Mouse (Mus musculus) kidney, embryonic 15.5 days (tissue): ENCODE results near the gene Phf21a. TPM values are rescaled to one million over a fixed set of nuclear protein-coding genes. Genes with fewer than 3 reads are reported as not detected.
A peak's percentile ranks its signal among the peaks of the same experiment; 100 is the strongest.
"Not testable (repeated sequence)": the region's sequence is repeated elsewhere in the genome, so short reads cannot be mapped to it uniquely, and the experiment has no call there.

Experiments
- ATAC-seq: fragments of 200-750 bp; cut with Nextera tagmentation; replicated peaks from 2 replicates; pipeline ENCODE4 v1.8.0; 2017; ENCODE audit warnings: moderate TSS enrichment; ENCODE audit not compliant: low FRiP score
- H3K27ac ChIP-seq: fragments of 300-500 bp; sonication (generic); 2 replicates; pipeline ENCODE4 v1.5.1; 2015; ENCODE audit warnings: mild to moderate bottlenecking, inconsistent platforms
- H3K27me3 ChIP-seq: fragments of 300-500 bp; sonication (generic); 2 replicates; pipeline ENCODE4 v1.6.1; 2015; ENCODE audit warnings: inconsistent platforms
- H3K36me3 ChIP-seq: fragments of 300-500 bp; sonication (generic); 2 replicates; pipeline ENCODE4 v1.6.1; 2015; ENCODE audit warnings: inconsistent platforms
- H3K4me1 ChIP-seq: fragments of 300-500 bp; sonication (generic); 2 replicates; pipeline ENCODE4 v1.6.1; 2015; ENCODE audit warnings: inconsistent platforms
- H3K4me2 ChIP-seq: fragments of 300-500 bp; sonication (generic); 2 replicates; pipeline ENCODE4 v1.6.1; 2015; ENCODE audit warnings: moderate library complexity, mild to moderate bottlenecking, inconsistent platforms
- H3K4me3 ChIP-seq: fragments of 300-500 bp; sonication (generic); replicated peaks from 2 replicates; pipeline ENCODE4 v1.5.1; 2015; ENCODE audit warnings: mild to moderate bottlenecking, inconsistent platforms
- H3K9ac ChIP-seq: fragments of 300-500 bp; sonication (generic); 2 replicates; pipeline ENCODE4 v1.6.1; 2015; ENCODE audit warnings: mild to moderate bottlenecking, inconsistent platforms
- H3K9me3 ChIP-seq: fragments of 300-500 bp; sonication (generic); replicated peaks from 2 replicates; pipeline ENCODE4 v1.6.1; 2016; ENCODE audit warnings: inconsistent platforms
- WGBS: fragments of 180-500 bp; shearing (Covaris S2); methylation state at CpG from one replicate; pipeline ENCODE4 v1.1.7; 2015; ENCODE audit warnings: mixed read lengths; 5-methylcytosine and 5-hydroxymethylcytosine counted together
- polyA plus RNA-seq: library from polyadenylated mRNA; unstranded; fragments of >200 nt; fragmentation: Nextera tagmentation; extraction: Ambion mirVana; gene quantifications from 2 replicates; pipeline ENCODE4 v1.2.1, GENCODE M21; 2015

Phf21a gene
- polyA plus RNA-seq, 1 experiment from 2014 or later = 32.3 TPM

DNA sequence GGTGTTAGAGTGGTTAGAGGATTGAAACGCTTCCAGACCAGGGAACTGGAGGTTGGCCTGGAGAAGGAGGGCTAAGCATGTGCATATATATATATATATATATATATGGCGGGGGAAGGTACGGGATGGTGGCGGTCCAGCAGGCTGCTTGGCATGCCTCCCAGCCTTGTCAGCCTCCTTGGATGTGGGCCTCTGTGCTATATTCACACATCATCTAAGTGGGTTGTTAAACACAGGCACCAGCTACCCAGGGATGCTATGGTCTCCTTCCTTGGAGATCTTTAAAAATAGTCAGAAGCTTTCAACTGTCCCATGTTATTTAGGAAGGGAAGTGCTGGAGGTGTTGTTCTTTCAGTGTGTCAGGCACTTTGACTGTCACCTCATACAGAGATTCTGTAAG lies 3.1 kb upstream of the Phf21a start:
- H3K4me2 ChIP-seq = no peak overlapping the region
- H3K9me3 ChIP-seq = no peaks in the 10 kb centered on the region
- WGBS = 86% methylated on average over 4 of the region's 4 CpGs
- no peaks in the 10 kb centered on the region for H3K4me1 ChIP-seq
- H3K36me3 ChIP-seq = no peaks in the 10 kb centered on the region
- no peak overlapping the region for H3K9ac ChIP-seq
- no peak overlapping the region for H3K4me3 ChIP-seq
- H3K27ac ChIP-seq = no peak overlapping the region
- H3K27me3 ChIP-seq = no peaks in the 10 kb centered on the region
- no peak for ATAC-seq

DNA sequence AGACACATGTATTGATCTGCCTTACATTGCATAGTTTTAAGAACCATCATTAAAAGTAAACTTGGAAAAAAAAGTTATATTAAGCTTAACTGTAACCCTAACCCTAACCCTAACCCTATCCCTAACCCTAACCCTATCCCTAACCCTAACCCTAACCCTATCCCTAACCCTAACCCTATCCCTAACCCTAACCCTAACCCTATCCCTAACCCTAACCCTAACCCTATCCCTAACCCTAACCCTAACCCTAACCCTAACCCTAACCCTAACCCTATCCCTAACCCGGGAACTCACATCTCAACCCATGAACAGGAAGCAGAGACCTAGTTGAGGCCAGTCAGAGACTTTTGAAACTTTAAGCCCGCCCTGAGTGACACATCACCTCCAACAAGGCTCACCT lies 586 bp downstream of the Phf21a start:
- not testable (repeated sequence) for H3K27ac ChIP-seq
- WGBS = 91% methylated on average over 2 of the region's 2 CpGs

DNA sequence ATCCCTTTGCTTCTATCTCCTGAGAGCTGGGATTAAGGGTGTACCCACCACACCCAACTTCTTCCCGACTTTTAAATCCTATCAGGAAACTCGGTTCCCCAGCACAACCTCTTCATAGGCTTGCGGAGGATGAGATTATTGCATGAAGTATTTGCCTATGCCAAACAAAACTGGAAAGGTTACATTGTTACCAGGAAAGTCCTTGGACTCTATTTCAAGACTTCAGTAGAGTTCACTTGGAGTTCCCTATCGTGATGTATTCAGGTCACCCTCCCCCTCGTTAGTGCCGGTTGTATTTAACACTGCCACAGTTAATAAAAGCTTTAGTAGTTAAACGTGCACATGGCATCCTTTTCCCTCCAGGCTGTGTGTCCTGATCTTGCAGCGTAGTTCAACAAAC lies 1.2 kb downstream of the Phf21a start:
- Histone ChIP-seq H3K4me2 (no peak overlapping the region), H3K4me3 (no peak overlapping the region), H3K9ac (no peak overlapping the region), H3K9me3 (no peaks in the 10 kb centered on the region), H3K4me1 (no peaks in the 10 kb centered on the region), H3K36me3 (no peaks in the 10 kb centered on the region), H3K27ac (no peak overlapping the region), H3K27me3 (no peaks in the 10 kb centered on the region)
- ATAC-seq = no peak
- 44% methylated on average over 8 of the region's 8 CpGs for WGBS

More for the DNA sequence above, 586 bp downstream of the Phf21a start:
- H3K9me3 ChIP-seq, H3K4me3 ChIP-seq, H3K9ac ChIP-seq, ATAC-seq, H3K36me3 ChIP-seq, H3K27me3 ChIP-seq, H3K4me1 ChIP-seq, H3K4me2 ChIP-seq: not testable (repeated sequence)

DNA sequence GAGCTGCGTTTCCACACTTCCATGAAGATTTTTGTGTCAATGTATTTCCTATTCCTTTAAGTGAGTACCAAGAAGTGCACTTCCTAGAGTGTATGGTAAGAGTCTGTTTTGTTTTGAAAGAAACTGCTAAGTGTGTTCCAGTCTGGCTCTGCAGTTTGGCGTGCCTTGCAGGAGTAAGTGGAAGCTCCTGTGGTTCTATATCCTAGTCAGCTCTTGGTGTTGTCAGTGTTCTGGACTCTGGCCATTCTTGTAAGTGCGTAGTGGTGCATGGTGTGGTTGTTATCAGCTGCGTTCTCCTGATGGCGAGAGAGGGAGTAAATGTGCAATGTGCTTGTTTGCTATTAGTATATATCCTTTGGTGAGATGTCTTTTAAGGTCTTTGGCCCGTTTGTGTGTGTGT lies 7.9 kb downstream of the Phf21a start:
- WGBS = 86% methylated on average over 6 of the region's 6 CpGs
- no peaks in the 10 kb centered on the region for H3K36me3 ChIP-seq
- ATAC-seq = no peak

DNA sequence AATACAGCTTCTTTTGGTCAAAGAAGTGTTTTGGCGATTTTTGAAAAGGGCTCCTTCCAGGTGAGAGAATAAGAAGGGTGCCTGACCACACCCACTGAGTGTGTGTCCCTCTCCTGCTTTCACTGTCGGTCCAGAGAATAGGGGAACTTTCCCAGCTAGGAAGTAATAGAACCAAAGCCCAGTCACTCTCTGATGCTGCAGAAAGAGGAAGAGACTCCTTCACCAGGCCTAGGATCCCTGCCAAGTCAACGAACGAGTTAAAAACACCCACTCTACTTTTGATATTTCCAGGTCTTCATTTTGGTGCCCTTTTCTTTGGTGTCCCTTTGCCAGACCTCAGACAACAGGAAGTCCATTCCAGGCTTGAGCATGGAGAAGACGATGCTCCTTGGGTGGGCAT lies 31.6 kb downstream of the Phf21a start:
- H3K4me2 ChIP-seq = no peak overlapping the region
- H3K9me3 ChIP-seq = no peaks in the 10 kb centered on the region
- 77% methylated on average over 5 of the region's 5 CpGs for WGBS
- H3K36me3 ChIP-seq = no peaks in the 10 kb centered on the region
- H3K4me1 ChIP-seq = 0 out of 2 replicates have a peak, but pooled peaks cover 3% of the 10 kb centered on the region
- H3K4me3 ChIP-seq = no peak overlapping the region
- H3K27me3 ChIP-seq = no peaks in the 10 kb centered on the region
- H3K27ac ChIP-seq = no peak overlapping the region
- ATAC-seq = no peak
- no peak overlapping the region for H3K9ac ChIP-seq

More for the DNA sequence above, 7.9 kb downstream of the Phf21a start:
- no peak overlapping the region for H3K27ac ChIP-seq
- no peak overlapping the region for H3K4me2 ChIP-seq
- no peaks in the 10 kb centered on the region for H3K27me3 ChIP-seq
- no peak overlapping the region for H3K9ac ChIP-seq
- 0 out of 2 replicates have a peak, but pooled peaks cover 4% of the 10 kb centered on the region for H3K9me3 ChIP-seq
- H3K4me3 ChIP-seq = no peak overlapping the region
- no peaks in the 10 kb centered on the region for H3K4me1 ChIP-seq

DNA sequence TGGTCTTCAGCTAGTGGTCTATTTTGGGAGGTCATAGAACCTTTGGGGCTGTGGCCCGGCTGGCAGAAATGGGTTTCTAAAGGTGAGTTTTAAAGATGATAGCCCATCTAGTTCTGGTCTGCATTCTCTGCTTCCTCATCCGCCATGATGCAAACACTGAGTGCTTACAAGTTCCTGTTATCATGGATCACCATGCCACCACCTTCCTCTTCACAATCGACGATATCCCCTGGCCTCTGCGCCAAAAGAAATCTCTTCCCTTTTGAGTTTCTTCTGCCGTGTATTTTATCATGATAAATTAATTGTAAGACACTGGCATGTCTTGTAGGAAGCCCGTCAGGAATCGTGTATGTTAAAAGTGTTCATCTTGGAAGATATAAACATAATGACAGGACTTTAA lies 32.4 kb downstream of the Phf21a start:
- no peaks in the 10 kb centered on the region for H3K9me3 ChIP-seq

DNA sequence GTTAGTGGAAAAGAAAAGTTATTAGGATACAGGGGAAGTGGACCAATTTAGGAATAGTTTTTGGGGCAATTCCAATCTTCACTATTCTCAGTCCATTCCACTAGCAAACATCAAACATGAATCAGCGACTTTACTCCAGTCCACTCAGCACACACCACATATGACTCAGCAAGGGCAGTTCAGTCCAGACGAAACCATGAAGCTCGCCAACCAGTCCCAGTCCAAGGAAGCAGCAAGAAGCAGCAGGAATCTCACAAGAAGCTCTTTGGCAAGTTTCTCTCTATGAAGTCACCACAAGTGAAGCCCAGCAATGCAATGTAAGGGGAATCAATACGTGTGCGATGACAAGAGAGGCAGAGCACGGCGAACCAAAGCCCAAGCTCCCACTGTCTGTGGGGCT lies 37.2 kb downstream of the Phf21a start:
- Histone ChIP-seq H3K36me3 (no peaks in the 10 kb centered on the region), H3K9me3 (no peaks in the 10 kb centered on the region), H3K9ac (no peak overlapping the region), H3K4me2 (no peak overlapping the region), H3K27me3 (no peaks in the 10 kb centered on the region), H3K27ac (no peak overlapping the region), H3K4me1 (no peaks in the 10 kb centered on the region), H3K4me3 (no peak overlapping the region)
- ATAC-seq = no peak
- 94% methylated on average over 7 of the region's 7 CpGs for WGBS

More for the DNA sequence above, 32.4 kb downstream of the Phf21a start:
- H3K27me3 ChIP-seq = no peaks in the 10 kb centered on the region
- H3K4me1 ChIP-seq = 0 out of 2 replicates have a peak, but pooled peaks cover 3% of the 10 kb centered on the region
- H3K4me2 ChIP-seq = no peak overlapping the region
- no peak overlapping the region for H3K4me3 ChIP-seq
- WGBS = 92% methylated on average over 8 of the region's 8 CpGs
- ATAC-seq = no peak
- H3K27ac ChIP-seq = no peak overlapping the region
- no peak overlapping the region for H3K9ac ChIP-seq
- H3K36me3 ChIP-seq = no peaks in the 10 kb centered on the region

DNA sequence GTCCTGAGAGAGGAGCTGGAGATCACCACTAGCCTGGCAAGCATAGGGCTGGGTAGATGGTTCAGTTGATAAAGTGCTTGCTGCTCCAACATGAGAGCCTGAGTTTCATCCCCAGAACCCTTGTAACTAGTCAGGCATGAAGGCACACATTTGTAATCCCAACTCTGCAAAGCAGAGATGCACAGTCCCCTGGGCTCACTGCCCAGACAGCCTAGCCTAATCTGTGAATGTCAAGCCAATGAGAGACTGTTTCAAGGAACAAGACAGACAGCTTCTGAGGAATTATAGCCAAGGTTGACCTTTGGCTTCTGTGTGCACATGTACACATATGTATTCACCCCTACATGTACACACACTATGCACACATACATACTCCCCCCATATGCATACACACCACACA lies 45.8 kb downstream of the Phf21a start:
- no peaks in the 10 kb centered on the region for H3K9me3 ChIP-seq
- no peak overlapping the region for H3K4me3 ChIP-seq
- H3K4me2 ChIP-seq = no peak overlapping the region
- no peaks in the 10 kb centered on the region for H3K27me3 ChIP-seq
- H3K9ac ChIP-seq = no peak overlapping the region
- peaks cover 13% of the 10 kb centered on the region for H3K4me1 ChIP-seq
- ATAC-seq = no peak
- H3K36me3 ChIP-seq = no peaks in the 10 kb centered on the region
- no peak overlapping the region for H3K27ac ChIP-seq

DNA sequence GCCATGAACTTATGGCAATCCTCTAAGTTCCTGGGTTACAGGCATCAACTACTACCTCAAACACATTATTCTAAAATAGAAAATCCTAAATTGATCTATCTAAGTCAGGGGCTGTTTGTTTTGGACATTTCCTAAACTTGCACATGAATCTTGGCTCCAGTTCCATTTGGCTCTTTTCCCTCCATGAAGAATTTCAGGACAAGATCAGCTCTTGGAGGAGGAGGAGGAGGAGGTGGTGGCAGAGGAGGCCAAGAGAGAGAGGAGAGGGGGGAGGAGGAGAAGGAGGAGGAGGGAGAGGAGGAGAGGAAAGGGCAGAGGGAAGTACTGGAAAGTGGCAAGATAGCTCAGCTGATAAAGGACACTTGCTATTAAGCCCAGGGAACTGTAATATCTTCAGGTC lies 46.4 kb downstream of the Phf21a start:
- ATAC-seq = no peak

DNA sequence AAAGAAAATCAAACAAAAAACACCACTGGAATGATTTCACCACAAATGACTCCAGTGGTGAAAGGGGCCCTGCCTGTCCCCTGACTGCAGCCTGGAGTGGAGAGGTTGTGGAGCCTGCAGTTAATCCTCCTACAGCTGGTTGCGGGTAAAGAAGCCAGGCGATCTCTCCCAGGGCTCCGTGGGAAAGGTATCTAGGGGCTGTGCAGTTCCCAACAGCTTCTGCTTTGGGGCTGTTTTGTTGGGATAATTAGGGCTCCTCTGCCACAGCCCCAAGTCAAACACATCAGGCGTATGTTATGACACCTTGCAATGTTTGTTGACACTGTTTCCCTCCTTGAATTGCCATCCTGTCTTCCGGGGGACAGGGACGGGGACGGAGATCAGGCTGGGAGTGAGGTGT lies 47.5 kb downstream of the Phf21a start:
- Histone ChIP-seq H3K4me3 (peak overlapping the region; percentile 34), H3K4me2 (peak overlapping the region; percentile 61), H3K36me3 (no peaks in the 10 kb centered on the region), H3K4me1 (peaks cover 13% of the 10 kb centered on the region), H3K27ac (no peak overlapping the region), H3K27me3 (no peaks in the 10 kb centered on the region), H3K9me3 (no peaks in the 10 kb centered on the region), H3K9ac (no peak overlapping the region)
- ATAC-seq = no peak
- 8% methylated on average over 7 of the region's 7 CpGs for WGBS

More for the DNA sequence above, 46.4 kb downstream of the Phf21a start:
- no peaks in the 10 kb centered on the region for H3K9me3 ChIP-seq
- H3K9ac ChIP-seq = no peak overlapping the region
- no peak overlapping the region for H3K27ac ChIP-seq
- no peak overlapping the region for H3K4me2 ChIP-seq
- H3K36me3 ChIP-seq = no peaks in the 10 kb centered on the region
- no peaks in the 10 kb centered on the region for H3K27me3 ChIP-seq
- H3K4me3 ChIP-seq = no peak overlapping the region
- peaks cover 13% of the 10 kb centered on the region for H3K4me1 ChIP-seq

DNA sequence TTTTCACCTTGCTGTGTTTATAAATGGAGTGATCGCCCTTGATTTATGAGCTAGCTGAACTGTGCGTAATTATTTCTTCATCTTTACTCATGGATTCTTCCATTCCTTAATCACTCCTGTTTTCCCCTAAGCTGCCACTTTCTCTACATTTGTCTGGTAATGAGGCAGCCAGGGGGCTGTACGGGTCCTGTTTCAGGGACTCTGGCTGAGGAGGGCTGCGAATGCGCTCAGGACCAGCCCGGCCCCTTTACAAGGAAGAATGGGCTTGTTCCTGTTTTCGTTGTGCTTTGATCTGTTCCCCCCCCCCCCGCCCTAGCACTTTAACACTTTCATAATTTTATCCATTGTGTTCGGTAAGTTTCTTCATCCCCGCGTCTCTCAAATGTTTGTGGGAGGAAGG lies 48.2 kb downstream of the Phf21a start:
- Histone ChIP-seq H3K4me2 (peak overlapping the region; percentile 61), H3K27ac (no peak overlapping the region), H3K9ac (peak overlapping the region; percentile 33), H3K4me1 (peaks cover 13% of the 10 kb centered on the region), H3K36me3 (no peaks in the 10 kb centered on the region), H3K27me3 (no peaks in the 10 kb centered on the region), H3K4me3 (peak overlapping the region; percentile 34), H3K9me3 (no peaks in the 10 kb centered on the region)
- ATAC-seq = no peak
- 3% methylated on average over 11 of the region's 11 CpGs for WGBS

DNA sequence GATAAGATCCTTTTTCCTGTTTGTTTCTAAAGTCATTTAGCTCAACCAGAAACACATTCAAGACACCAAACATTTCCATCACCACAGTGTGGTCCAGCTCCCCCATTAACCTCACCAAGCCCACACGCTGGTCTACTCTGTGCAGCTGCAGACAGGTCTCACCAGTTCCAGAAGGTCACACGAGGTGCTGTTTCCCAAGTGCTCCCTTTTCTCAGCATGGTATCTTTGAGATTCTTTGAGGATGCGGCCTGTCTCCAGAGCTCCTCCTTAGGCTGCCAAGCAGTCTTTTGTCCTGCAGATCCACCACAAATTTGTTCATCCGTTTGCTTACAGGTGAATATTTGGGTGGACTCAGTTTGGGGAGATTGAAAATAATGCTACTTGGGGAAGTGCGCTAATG lies 51.0 kb downstream of the Phf21a start:
- Histone ChIP-seq H3K27ac (no peak overlapping the region), H3K4me3 (no peak overlapping the region), H3K4me2 (no peak overlapping the region), H3K27me3 (no peaks in the 10 kb centered on the region), H3K9me3 (no peaks in the 10 kb centered on the region), H3K36me3 (no peaks in the 10 kb centered on the region), H3K4me1 (peaks cover 11% of the 10 kb centered on the region), H3K9ac (no peak overlapping the region)
- WGBS = 52% methylated on average over 5 of the region's 5 CpGs
- ATAC-seq = no peak

DNA sequence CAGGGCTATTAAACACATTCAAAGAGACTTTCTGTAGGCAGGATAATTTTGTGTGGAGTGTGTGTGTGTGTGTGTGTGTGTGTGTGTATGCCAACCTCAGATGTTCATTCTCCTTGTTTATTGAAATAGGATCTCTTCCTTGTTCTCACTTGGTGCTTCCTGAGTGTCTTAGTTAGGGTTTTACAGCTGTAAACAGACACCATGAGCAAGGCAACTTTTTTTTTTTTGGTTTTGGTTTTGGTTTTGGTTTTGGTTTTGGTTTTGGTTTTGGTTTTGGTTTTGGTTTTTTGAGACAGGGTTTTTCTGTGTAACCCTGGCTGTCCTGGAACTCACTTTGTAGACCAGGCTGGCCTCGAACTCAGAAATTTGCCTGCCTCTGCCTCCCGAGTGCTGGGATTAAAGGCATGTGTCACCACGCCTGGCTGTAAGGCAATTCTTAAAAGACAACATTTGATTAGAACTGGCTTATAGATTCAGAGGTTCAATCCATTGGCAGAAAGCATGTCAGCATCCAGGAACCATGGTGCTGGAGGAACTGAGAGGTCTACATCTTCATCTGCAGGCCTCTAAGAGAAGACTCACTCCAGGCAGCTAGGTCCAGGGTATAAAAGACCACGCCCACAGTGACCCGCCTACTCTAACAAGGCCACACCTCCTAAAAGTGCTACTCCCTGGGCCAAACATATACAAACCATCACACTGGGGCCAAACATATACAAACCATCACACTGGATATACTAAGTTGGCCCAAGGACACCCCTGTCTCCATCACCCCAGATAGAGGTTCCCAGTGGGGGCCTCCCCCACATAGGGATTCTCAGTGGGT lies 55.2 kb downstream of the Phf21a start:
- not testable (repeated sequence) for H3K9me3 ChIP-seq, H3K36me3 ChIP-seq, ATAC-seq, H3K27ac ChIP-seq, H3K9ac ChIP-seq, H3K27me3 ChIP-seq, H3K4me2 ChIP-seq, H3K4me1 ChIP-seq, H3K4me3 ChIP-seq
- 82% methylated on average over 5 of the region's 5 CpGs for WGBS
